Mouse (Mus musculus) neutrophil, adult 59 days (primary cell): ENCODE data around the gene Atxn7l2. TPM values are rescaled to one million over a fixed set of nuclear protein-coding genes. Genes with fewer than 3 reads are reported as not detected.

Experiments used
- total RNA-seq, 2 experiments: library from RNA; stranded (reverse); gene quantifications; 1 replicate in 1 of 2; 2 replicates in 1 of 2; pipeline ENCODE4 v1.2.4; 2023

Atxn7l2 gene
- 10 to 100 TPM; 12.1 to 12.2 TPM for total RNA-seq

GRCm38 (mm10) chr3:108210771-108211139 is at the start of gene Atxn7l2:
Gene Atxn7l2 (minus strand): TSS chr3:108210934.

GRCm38 (mm10) chr3:108256719-108257637 is 46.2 kb upstream of the Atxn7l2 start, which contains the start of gene Psma5:
Gene Psma5 (plus strand): TSS chr3:108256926.

DNA sequence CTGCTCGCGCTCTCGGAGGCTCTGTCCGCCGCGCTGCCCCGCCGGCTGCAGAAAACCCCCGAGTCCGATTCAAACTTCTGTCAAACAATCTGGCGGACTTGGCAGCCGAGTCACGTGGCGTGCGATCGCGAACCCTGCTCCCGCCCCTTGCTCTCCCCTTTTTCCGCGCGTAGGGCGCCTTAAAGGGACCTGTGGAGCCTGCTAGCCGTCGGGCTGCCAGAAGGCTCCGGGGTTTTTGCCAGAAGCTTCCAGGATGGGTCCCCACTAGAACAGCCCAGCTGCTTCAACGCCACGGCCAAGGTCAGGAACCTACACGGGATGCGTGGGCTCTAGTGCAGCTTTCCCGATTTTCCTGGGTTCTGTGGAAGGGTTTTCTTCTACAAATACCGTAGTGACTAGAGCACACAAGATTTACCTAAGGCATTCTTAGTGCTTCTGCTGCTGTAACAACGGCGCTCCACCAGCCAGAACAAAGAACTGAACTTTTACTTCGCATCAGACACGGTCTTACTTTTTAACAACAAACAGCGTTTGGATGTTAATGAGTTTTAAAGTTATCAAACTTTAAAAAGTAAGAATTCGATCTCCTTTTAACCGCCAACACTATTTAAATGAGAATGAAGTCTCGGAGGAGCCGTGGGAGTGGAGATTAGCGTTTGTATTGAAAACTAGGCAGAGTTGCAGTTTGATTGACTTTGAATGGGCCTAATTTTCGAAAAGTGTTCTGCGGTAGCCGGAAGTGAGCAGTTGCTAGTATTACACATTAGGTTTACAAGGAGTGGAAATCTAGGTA is 16.0 kb upstream of the Atxn7l2 start, which contains the start of gene Sypl2:
Sypl2 (minus strand) TSS at position 91 of the 793 bp plus-strand sequence.

GRCm38 (mm10) chr3:108200329-108201323 is 10.1 kb downstream of the Atxn7l2 start, which contains the start of gene Cyb561d1:
Gene Cyb561d1 (minus strand): TSS chr3:108201212.

DNA sequence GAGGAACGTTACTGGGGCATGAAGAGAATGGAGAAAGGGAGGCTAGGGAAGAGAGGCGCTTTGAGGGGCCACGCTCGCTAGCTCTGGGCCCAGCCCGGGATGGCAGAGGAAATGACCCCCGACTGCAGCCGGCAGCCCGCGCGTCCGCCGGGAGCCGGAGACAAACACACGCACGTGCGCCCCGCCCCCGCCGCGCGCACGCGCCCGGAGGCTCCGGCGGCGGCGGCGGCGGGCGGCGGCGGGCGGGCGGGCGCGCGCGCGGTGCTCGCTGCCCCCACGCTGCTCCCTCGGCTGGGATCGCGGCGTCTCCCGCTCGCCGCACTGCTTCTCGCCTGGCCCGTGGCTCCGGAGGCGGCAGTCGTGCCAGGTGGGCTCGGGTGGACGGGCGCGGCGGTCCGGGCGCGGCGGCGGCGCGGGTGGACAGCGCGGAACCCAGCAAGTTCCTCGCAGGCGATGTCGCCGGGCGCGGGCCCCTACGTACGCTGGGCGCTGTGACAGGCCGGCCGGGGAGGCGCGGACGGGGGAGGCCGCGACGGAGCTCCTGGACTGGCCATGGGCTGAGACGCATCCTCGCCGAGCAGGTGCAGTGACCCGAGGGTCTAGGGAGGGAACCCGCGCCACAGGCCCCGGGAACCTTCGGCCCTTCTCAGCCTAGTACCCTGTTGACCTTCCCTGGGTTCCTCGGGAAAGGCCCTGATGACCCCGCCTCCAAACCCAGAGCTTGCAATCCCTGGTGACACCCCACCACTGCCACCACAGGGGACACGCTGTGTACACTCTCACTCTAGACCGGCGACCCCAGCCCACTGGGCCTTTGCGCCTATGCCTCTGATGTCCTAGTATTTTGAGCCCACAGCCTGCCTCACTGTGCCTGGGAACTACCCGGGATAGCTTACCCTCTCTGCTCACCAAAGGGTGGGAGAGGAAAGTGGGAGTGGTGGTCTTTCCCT is 24.4 kb downstream of the Atxn7l2 start, which contains the start of gene Amigo1:
Amigo1 (plus strand) TSS at position 238 of the 950 bp plus-strand sequence.

DNA sequence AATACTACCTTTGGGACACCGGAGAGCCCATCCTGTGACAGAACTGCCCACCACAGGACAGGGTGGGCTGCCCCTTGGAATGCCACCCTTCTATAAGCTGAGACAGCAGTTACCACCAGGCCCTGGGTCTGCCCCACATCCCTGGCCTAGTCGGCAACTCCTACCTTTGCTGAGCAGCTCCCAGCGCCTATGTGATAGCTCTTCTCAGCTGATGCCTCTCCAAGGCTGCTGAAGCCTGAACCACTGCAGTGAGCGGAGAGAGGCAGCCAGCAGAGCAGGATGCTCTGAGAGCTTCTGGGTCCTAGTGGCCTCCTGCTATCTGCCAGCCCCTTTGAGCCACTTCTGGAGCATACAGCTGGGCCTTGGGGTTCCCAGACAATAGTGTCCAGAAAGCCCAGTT is 56.1 kb downstream of the Atxn7l2 start, which contains the start of gene Gpr61:
Gpr61 (minus strand) TSS at position 227 of the 400 bp plus-strand sequence.

Other genes starting within 250 kb of the Atxn7l2 start
- gene Gstm3, start 241.7 kb downstream of the Atxn7l2 start, total RNA-seq = not detected
- not detected for gene Gstm2, start 224.5 kb downstream of the Atxn7l2 start, total RNA-seq
- 100 to 1,000 TPM; 114 to 139 TPM for gene Gstm1, start 193.0 kb downstream of the Atxn7l2 start, total RNA-seq
- gene Gstm4, start 166.0 kb downstream of the Atxn7l2 start, total RNA-seq = 1 to 10 TPM; 5.0 to 5.2 TPM
- gene Ampd2, start 124.3 kb downstream of the Atxn7l2 start, total RNA-seq = 10 to 100 TPM; 56.8 to 68.1 TPM
- under 1 TPM in 1 of 2 experiments, not detected in 1; 0.56 TPM for gene Gnat2, start 118.1 kb downstream of the Atxn7l2 start, total RNA-seq
- gene Gnai3, start 64.8 kb downstream of the Atxn7l2 start, total RNA-seq = 100 to 1,000 TPM; 105 to 110 TPM
- gene Gpr61, start 56.1 kb downstream of the Atxn7l2 start, total RNA-seq = under 1 TPM in 1 of 2 experiments, not detected in 1; 0.11 TPM
- 1 to 10 TPM; 2.1 to 3.0 TPM for gene Amigo1, start 24.6 kb downstream of the Atxn7l2 start, total RNA-seq
- 10 to 100 TPM; 29.1 to 31.1 TPM for gene Cyb561d1, start 9.7 kb downstream of the Atxn7l2 start, total RNA-seq
- gene Sypl2, start 15.7 kb upstream of the Atxn7l2 start, total RNA-seq = not detected
- gene Psma5, start 46.0 kb upstream of the Atxn7l2 start, total RNA-seq = 10 to 100 TPM; 34.4 to 34.9 TPM
- gene Sort1, start 73.1 kb upstream of the Atxn7l2 start, total RNA-seq = 100 to 1,000 TPM; 154 to 156 TPM
- gene Mybphl, start 154.0 kb upstream of the Atxn7l2 start, total RNA-seq = not detected
- 1 to 10 TPM; 8.8 to 9.3 TPM for gene Psrc1, start 172.9 kb upstream of the Atxn7l2 start, total RNA-seq
- 1 to 10 TPM; 1.1 to 1.3 TPM for gene Celsr2, start 204.6 kb upstream of the Atxn7l2 start, total RNA-seq
- gene Sars, start 234.3 kb upstream of the Atxn7l2 start, total RNA-seq = 10 to 100 TPM; 53.9 to 57.3 TPM